In genomic region chr6:99388741-99389675, GRCm38 (mm10) we compare ENCODE assay signal across 9 mouse cellular contexts.
DNase-seq lines count a peak whose midpoint lies in the region; ATAC-seq and TF ChIP-seq lines count a peak whose summit lies in the region.
"Had no signal": no experiment of that assay in that cellular context is flagged by ENCODE, and none has a peak within 500 bp of the region (broad histone marks: within the 10 kb centered on the region; RNA-seq: fewer than 3 reads in every experiment).

No protein-coding gene starts in this region.

- no peak overlapping the region for H3K4me2 ChIP-seq in lung, postnatal 0 days (replicated peaks; ENCODE audit: low read depth, low read length)
- H3K4me2 ChIP-seq: midbrain, embryonic 12.5 days had no signal

- intact Hi-C loops in gastrocnemius, postnatal 36 days (cut with DNase I), result no loop called here
- intact Hi-C loops in heart, postnatal 10 days (cut with DNase I), result loop anchor here (5.0 kb wide), 1 partner anchor 133 kb away; the partner anchor contains the start of gene Foxp1

- peaks cover 10% of the 10 kb centered on the region for H3K4me1 ChIP-seq in lung, postnatal 0 days (ENCODE audit: insufficient read depth, low read depth, low read length)

- peak; percentile 34 for DNase-seq in gastrocnemius, postnatal 25 days
- no peak for DNase-seq in gastrocnemius, postnatal 36 days
- DNase-seq in ZHBTc4 (ENCODE audit: low read depth, low spot score), result peak; percentile 49
- DNase-seq in heart, postnatal 10 days, result peak; percentile 40 to 41
- DNase-seq in lung, postnatal 0 days (ENCODE audit: low spot score), result peak; percentile 79
- DNase-seq in thymus, adult 18-20 months, result peak; percentile 59 to 78
- no peak for DNase-seq in Muller cell, postnatal 12 days (ENCODE audit: inconsistent ontology term)

- H3K9ac ChIP-seq in lung, postnatal 0 days (replicated peaks; ENCODE audit: low read depth), result no peak overlapping the region; the same call in 1 of the 2 replicates
- H3K9ac ChIP-seq: midbrain, embryonic 12.5 days had no signal

- TF ChIP-seq CTCF in lung, postnatal 0 days (IDR thresholded peaks at IDR 0.05), result no peak

- no peaks in the 10 kb centered on the region for H3K27me3 ChIP-seq in lung, postnatal 0 days (replicated peaks; ENCODE audit: insufficient read depth, low read length)
- H3K27me3 ChIP-seq: midbrain, embryonic 12.5 days had no signal

- 44% methylated on average over 19 of the region's 19 CpGs for WGBS in lung, postnatal 0 days

- H3K27ac ChIP-seq in lung, postnatal 0 days (ENCODE audit: low read length), result peak overlapping the region; percentile 81
- H3K27ac ChIP-seq: midbrain, embryonic 12.5 days had no signal

- H3K9me3 ChIP-seq in lung, postnatal 0 days (ENCODE audit: low read length), result no peaks in the 10 kb centered on the region
- H3K9me3 ChIP-seq: midbrain, embryonic 12.5 days had no signal

- peak; percentile 75 for ATAC-seq in lung, postnatal 0 days
- no peak for ATAC-seq in cerebellum, adult (ENCODE audit: insufficient number of reproducible peaks, low FRiP score, low TSS enrichment)

- TF ChIP-seq EP300 in lung, postnatal 0 days (IDR thresholded peaks at IDR 0.05), result peak; percentile 86

- H3K36me3 ChIP-seq in lung, postnatal 0 days (ENCODE audit: insufficient read depth, low read length), result no peaks in the 10 kb centered on the region
- H3K36me3 ChIP-seq: midbrain, embryonic 12.5 days had no signal

- no peak overlapping the region for H3K4me3 ChIP-seq in lung, postnatal 0 days (ENCODE audit: low read depth, low read length)
- H3K4me3 ChIP-seq: midbrain, embryonic 12.5 days had no signal

Comparison
In these comparisons a context has a peak if more than half of its experiments do, and no peak if none do; other contexts are left out.
1. DNase-seq: peak in gastrocnemius, postnatal 25 days (single experiment), ZHBTc4 (single experiment), heart, postnatal 10 days (2 of 2), lung, postnatal 0 days (single experiment) and thymus, adult 18-20 months (2 of 2); none in gastrocnemius, postnatal 36 days (0 of 2) and Muller cell, postnatal 12 days (single experiment).